Mouse (Mus musculus) Muller cell, postnatal 12 days (primary cell): ENCODE results near the gene Tifab.
"Not testable (repeated sequence)": the region's sequence is repeated elsewhere in the genome, so short reads cannot be mapped to it uniquely, and the experiment has no call there.

Source experiments
- DNase-seq: peaks from one replicate; pipeline ENCODE4 v3.0.0-alpha.2; 2015; ENCODE audit errors: inconsistent ontology term

Gene Tifab

GRCm38 (mm10) chr13:56178416-56179035, at the start of gene Tifab:
Gene Tifab (minus strand): TSS chr13:56178885.
- no peak for DNase-seq

DNA sequence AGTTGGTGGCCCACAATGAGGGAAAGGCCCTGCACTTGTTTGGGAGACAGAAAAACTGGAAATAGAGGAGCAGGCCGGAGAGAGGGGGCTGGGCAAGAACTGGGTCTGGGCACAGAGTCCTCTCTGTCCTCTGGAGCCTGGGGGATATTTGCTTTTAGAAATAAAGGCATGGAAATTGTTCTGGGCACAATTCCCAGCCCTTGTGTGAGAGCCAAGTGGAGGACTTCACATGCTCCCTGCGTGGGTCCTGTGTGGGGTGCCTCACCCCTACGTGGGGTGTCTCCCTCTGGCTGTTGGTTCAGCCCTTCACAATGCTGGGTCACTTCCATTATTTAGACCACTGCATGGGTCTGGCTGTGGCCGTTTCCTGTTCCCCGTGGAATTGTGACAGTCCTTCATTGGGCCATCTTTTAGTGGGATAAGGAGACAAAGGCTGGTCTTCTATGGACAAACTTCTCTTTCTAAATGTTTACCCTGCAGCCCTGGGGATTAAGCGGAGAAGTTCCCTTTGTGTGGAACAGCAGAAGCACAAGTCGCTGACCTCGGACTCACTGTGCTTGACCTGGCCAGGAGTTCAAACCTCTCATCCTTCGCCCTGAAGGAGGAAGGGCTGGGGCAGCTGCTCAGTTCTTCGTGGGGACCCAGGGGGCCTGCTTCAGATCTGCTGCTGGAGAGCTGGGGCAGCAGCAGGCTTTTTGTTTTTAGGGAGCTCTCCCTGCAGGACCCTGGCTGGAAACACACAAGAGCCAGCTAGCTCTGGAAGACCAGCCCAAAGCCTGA, 47.7 kb upstream of the Tifab start:
- DNase-seq, result no peak

GRCm38 (mm10) chr13:56223625-56224024, 44.9 kb upstream of the Tifab start:
- no peak for DNase-seq

DNA sequence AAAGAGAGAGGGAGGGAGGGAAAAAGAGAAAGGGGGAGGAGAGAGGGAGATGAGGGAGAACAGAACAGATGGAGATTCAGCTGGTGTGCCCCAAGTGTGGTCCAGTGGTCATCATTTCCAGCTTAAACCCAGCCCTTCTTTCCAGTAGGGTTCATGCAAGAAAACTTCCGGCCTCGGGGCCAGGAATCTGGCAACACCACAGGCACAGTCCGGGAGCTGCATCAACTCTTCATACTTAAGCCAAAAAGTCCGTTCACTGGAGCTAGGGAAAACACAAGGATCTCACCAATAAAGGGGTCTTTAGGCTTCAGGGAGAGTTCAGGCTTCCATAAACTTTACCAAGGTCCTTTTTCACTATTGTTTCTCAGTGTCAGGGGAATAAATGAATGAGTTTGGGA, 44.2 kb upstream of the Tifab start:
- no peak for DNase-seq

DNA sequence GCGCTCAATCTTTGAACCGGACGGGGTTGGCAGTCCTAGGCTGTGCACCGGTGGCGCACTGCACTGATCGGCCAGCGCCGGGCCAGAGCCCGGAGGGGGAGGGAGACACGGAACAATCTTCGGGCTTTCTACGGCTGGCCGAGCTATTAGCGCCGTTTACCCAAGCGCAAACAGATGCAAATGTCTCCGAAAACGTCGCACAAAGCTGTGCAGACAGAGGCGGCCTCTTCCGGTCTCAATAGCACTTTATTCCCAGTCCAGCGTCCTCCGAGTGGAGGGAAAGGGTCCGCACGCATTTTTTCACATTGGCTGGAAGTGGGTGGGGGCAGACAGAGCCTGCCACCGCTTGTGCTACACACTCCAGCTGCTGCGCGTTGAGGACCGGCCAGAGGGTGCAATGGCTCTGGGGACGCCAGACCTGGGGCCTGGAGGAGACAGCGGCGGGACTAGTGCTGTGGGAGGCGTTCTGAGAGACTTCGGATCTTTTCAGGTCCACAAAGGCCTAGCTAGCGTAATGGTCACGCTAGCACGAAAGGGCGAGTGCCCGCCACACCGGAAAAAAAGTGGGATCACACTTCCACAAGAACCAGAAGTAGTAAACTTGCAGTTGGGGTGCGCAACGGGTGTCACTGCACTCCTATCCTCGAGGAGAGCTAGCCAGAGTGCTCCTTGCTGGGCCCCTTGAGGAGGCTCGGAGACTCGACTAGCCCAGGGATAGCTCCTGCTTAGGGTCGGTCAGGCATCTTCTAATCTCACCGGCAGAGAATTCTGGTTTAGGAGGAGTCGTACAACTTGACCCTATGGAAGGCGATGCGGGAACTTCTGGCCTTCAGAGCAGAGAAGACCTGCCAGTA, 43.5 kb upstream of the Tifab start:
- peak; percentile 39 for DNase-seq

GRCm38 (mm10) chr13:56221129-56221910, 42.6 kb upstream of the Tifab start:
- peak; percentile 19 for DNase-seq

DNA sequence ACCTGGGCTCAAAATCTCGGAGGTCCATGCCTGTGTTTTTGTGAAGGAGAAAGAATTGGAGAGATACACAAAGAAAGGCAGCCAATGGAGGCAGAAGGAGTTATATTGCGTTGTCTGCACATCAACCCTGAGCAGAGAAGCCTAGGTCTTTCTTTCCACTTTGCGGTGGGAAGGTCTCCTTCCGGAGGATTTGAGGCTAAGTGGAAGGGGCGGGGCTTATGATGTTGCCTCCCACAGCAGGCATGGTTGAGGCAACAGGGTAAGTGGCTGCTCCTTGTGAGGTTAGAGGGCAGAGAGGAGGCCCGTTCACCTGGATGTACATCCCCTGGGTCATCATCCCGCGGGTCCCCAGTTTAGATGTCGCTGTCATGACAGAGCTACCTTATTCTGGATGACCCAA, 40.6 kb upstream of the Tifab start:
- DNase-seq, result no peak

DNA sequence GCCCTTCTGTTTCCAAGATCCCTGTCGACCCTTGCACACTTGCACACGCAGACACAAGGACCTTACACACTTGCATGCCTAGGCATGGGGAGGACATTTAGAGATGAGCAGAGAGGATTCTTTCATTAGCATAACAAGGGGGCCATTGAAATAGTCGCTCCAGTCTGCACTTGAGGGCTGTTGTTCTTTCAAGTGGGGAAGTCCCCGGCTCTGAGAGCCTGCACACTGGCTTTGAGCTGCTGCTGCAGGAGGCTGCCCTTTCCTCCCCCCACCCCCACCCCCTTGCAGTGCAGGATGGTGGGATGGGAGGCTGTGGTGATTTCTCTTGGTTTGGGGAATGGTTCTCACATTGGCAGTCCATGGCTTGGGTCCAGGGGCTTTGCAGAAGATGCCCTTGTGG, 37.4 kb upstream of the Tifab start:
- DNase-seq, result no peak

DNA sequence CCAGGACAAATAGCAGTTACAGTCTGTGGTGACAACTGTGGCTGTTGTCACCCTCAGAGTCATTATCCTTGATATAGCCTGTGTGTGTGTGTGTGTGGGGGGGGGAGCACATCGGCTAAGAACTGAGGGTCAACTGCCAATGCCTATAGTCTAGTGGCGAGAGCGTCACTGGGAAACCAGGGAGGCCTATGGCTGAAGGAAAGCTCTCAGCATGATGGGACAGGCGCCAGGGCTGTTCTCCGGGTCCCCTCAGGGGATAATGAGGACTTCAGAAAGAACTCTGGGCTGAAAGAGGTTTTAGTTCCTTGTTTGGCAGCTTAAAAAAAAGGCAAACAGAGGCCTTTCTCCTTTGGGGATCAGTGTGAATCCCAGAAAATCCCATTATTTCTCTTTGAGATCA, 35.9 kb upstream of the Tifab start:
- no peak for DNase-seq

- DNase-seq, result no peak
Observed at GRCm38 (mm10) chr13:56209067-56209411, 30.4 kb upstream of the Tifab start.

- DNase-seq, result no peak
Observed at GRCm38 (mm10) chr13:56208225-56209066, 29.8 kb upstream of the Tifab start.

GRCm38 (mm10) chr13:56199506-56199905, 20.8 kb upstream of the Tifab start:
- no peak for DNase-seq

- DNase-seq, result peak; percentile 83
Observed at GRCm38 (mm10) chr13:56197473-56198266, 19.0 kb upstream of the Tifab start.

DNA sequence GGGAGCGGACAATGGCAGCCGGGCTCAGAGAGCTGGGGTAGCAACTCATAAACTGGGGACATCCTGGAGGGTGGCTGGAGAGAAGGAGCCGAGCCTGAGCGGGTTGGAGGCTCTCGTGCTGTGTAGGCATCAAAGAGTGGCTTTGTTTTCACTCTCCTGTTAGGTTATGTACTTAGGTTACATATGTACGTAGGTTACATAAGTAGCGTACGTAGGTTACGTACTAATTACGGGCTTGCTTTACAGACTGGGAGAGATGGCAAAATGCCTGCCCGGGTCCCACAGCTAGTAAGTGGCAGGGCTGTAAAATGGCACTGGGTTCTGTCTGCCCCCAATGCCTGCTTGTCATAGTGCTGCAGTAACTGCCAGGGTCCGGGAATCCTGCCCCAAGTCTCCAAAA, 18.3 kb upstream of the Tifab start:
- DNase-seq, result peak; percentile 11

DNA sequence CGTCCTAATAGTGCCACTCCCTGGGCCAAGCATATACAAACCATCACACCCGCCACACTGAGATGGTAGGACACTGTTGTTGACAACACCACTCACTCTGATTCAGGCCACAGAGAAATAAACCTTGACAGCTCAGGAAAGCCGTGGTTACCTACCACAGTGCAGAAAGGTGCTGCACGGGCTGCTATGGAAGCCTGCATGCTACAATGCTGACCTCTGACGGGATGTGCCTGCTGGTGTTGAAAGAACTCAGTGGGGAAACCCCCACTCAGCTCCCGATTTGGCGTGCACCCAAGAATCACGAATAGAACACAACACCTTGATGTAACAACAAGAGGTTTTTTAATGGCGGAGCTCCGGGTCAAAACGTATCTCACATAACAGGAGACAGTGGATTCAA, 17.1 kb upstream of the Tifab start:
- not testable (repeated sequence) for DNase-seq

GRCm38 (mm10) chr13:56194181-56194580, 15.5 kb upstream of the Tifab start:
- DNase-seq, result not testable (repeated sequence)

GRCm38 (mm10) chr13:56191225-56191624, 12.5 kb upstream of the Tifab start:
- no peak for DNase-seq

GRCm38 (mm10) chr13:56189688-56190087, 11.0 kb upstream of the Tifab start:
- DNase-seq, result no peak

DNA sequence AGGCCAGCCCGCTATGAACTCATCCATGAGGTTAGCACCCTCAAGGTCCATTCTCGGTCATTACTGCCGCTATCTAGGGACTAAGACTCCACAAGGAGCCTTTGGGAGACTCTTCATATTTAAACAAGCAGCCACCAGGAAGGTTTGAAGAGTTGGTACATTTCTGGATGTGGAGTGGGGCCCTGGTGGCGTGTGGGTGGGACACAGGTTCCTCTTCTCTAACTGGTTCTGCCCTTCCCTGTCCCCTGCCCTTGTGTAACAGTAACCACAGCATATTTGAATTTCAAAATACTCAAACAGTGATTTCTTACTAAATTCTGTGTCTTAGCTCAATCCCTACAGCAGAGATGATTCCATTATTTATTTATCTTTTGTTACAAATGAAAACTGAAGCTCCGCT, 5.0 kb upstream of the Tifab start:
- no peak for DNase-seq

DNA sequence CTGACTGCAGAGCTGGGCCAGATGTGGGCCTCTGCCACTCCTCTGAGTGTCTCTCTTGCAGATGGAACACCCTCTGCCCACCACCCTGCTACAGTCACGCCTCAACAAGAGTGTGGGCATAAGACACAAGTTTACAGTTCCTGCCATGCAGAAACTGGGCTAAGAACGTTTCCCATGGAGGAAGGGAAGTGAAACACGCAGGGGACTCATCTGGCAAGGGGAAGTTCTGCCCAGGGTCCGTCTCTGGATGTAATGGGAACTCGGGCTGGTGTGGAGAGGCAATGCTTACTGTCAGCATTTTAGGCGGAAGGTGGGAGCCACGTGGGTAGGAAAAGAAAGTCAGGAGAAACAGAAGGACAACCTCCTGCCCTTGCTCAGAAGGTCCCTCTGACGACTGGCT, 2.7 kb upstream of the Tifab start:
- DNase-seq, result no peak
